Mouse (Mus musculus): ENCODE measurements around the gene Ptpa.
"Not testable (repeated sequence)": the region's sequence is repeated elsewhere in the genome, so short reads cannot be mapped to it uniquely, and the experiment has no call there.

Ptpa gene

GRCm38 (mm10) chr2:30402351-30402826 lies 13.4 kb upstream of the Ptpa start:
- DNase-seq (ENCODE audit: low read depth, low spot score) = no peak

- no peak for DNase-seq (ENCODE audit: low read depth, low spot score)
These were observed 13.0 kb upstream of the Ptpa start for GRCm38 (mm10) chr2:30402843-30403242.

- DNase-seq (ENCODE audit: low read depth, low spot score) = no peak
These were observed 12.0 kb upstream of the Ptpa start for GRCm38 (mm10) chr2:30403870-30404269.

- no peak for DNase-seq (ENCODE audit: low read depth, low spot score)
These were observed 8.6 kb upstream of the Ptpa start for GRCm38 (mm10) chr2:30407221-30407620.

GRCm38 (mm10) chr2:30407778-30408177 lies 8.1 kb upstream of the Ptpa start:
- DNase-seq (ENCODE audit: low read depth, low spot score) = no peak

- no peak for DNase-seq (ENCODE audit: low read depth, low spot score)
These were observed 7.3 kb upstream of the Ptpa start for GRCm38 (mm10) chr2:30408452-30409100.

- no peak for DNase-seq (ENCODE audit: low read depth, low spot score)
These were observed 6.2 kb upstream of the Ptpa start for GRCm38 (mm10) chr2:30409454-30410176.

GRCm38 (mm10) chr2:30413038-30413973 lies 2.5 kb upstream of the Ptpa start:
- no peak for DNase-seq (ENCODE audit: low read depth, low spot score)

GRCm38 (mm10) chr2:30414101-30414500 lies 1.7 kb upstream of the Ptpa start:
- DNase-seq (ENCODE audit: low read depth, low spot score) = no peak

- no peak for DNase-seq (ENCODE audit: low read depth, low spot score)
These were observed 1.2 kb upstream of the Ptpa start for GRCm38 (mm10) chr2:30414681-30415080.

- peak; percentile 56 for DNase-seq (ENCODE audit: low read depth, low spot score)
These were observed 493 bp upstream of the Ptpa start, which contains the start of gene Crat for GRCm38 (mm10) chr2:30415157-30415935. Gene Crat, minus strand, starts transcription at chr2:30415813.

- DNase-seq (ENCODE audit: low read depth, low spot score) = no peak
These were observed 768 bp downstream of the Ptpa start for GRCm38 (mm10) chr2:30416649-30416965.

- not testable (repeated sequence) for DNase-seq (ENCODE audit: low read depth, low spot score)
These were observed 1.3 kb downstream of the Ptpa start for GRCm38 (mm10) chr2:30417154-30417553.

- no peak for DNase-seq (ENCODE audit: low read depth, low spot score)
These were observed 1.8 kb downstream of the Ptpa start for GRCm38 (mm10) chr2:30417595-30418165.

GRCm38 (mm10) chr2:30418259-30418658 lies 2.4 kb downstream of the Ptpa start:
- DNase-seq (ENCODE audit: low read depth, low spot score) = no peak

- DNase-seq (ENCODE audit: low read depth, low spot score) = no peak
These were observed 3.3 kb downstream of the Ptpa start for GRCm38 (mm10) chr2:30419112-30419511.

- DNase-seq (ENCODE audit: low read depth, low spot score) = no peak
These were observed 5.6 kb downstream of the Ptpa start for GRCm38 (mm10) chr2:30421432-30421831.

- DNase-seq (ENCODE audit: low read depth, low spot score) = no peak
These were observed 13.3 kb downstream of the Ptpa start for GRCm38 (mm10) chr2:30429156-30429555.

- no peak for DNase-seq (ENCODE audit: low read depth, low spot score)
These were observed 19.7 kb downstream of the Ptpa start for GRCm38 (mm10) chr2:30435326-30436155.

GRCm38 (mm10) chr2:30436156-30436545 lies 20.3 kb downstream of the Ptpa start:
- DNase-seq (ENCODE audit: low read depth, low spot score) = no peak

All from WW6 (cell line).